Mouse (Mus musculus): ENCODE measurements around the gene Tpte. TPM values are rescaled to one million over a fixed set of nuclear protein-coding genes. Genes with fewer than 3 reads are reported as not detected.

Gene Tpte
- polyA plus RNA-seq, 1 experiment from 2014 or later: not detected

DNA sequence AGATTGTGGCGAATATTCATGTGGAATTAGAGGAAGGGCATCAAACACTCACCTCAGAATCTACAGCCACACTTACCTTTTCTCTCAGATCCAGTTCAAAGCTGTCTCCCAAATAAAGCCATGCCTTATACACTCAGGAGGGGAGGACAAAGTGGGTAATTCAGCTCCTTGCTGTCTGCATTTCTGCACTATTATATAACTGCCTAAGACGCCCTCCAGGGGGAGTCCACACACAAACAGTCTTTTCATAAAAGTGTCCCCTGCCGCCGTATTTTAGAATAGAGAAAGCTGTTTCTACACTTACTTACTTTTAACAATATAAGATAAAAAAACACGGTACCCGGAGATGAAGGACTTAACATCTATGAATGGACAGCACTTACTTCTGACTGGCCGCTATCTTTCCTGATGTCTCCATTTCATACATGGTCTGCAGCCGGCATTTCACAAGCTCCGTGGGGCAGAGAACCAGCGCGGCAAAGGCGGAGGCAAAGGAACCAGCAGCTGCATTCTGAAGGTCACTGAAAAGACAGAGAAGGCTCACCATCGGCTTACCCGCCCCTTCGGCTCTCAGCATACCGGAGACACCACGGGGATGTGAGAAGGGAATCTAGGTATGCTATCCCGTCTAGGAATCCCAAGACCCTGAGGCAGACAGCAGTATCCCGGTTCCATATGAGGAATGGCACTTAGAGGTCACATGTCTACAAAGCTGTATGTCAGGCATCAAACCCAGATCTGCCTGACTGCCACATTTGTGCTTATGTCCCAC, 99.8 kb downstream of the Tpte start:
- 88% methylated on average over 19 of the region's 19 CpGs for WGBS
- Histone ChIP-seq H3K4me3 (no peak overlapping the region), H3K27me3 (no peaks in the 10 kb centered on the region), H3K9me3 (no peaks in the 10 kb centered on the region), H3K36me3 (peaks cover 44% of the 10 kb centered on the region), H3K27ac (no peak overlapping the region), H3K4me2 (no peak overlapping the region), H3K4me1 (replicated peaks) (no peaks in the 10 kb centered on the region), H3K9ac (no peak overlapping the region)
- ATAC-seq (ENCODE audit: low FRiP score): no peak

DNA sequence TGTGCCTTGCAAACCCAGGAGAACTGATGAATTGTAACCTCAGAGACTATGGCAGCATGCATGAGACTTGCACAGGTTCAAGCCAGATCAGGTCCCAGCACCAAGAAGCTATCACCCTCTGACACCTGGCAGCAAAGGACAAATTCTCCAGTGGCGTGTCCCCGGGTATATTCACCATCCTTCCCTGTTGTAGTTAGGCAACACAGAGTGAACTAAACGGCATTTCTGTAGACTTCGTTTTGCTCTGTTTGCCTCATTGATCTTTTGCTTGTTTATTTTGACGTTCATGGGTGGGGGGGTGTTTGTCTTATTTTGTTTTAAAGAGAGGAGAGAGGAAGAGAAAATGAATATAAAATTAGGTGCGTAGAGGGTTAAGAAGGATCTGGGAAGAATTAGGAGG, 101.9 kb downstream of the Tpte start:
- no peaks in the 10 kb centered on the region for H3K27me3 ChIP-seq
- WGBS: 93% methylated on average over 6 of the region's 6 CpGs
- H3K36me3 ChIP-seq: peaks cover 66% of the 10 kb centered on the region
- H3K4me1 ChIP-seq (replicated peaks): no peaks in the 10 kb centered on the region
- H3K9me3 ChIP-seq: no peaks in the 10 kb centered on the region
- H3K9ac ChIP-seq: no peak overlapping the region
- no peak overlapping the region for H3K27ac ChIP-seq
- no peak overlapping the region for H3K4me3 ChIP-seq
- no peak for ATAC-seq (ENCODE audit: low FRiP score)
- no peak overlapping the region for H3K4me2 ChIP-seq

DNA sequence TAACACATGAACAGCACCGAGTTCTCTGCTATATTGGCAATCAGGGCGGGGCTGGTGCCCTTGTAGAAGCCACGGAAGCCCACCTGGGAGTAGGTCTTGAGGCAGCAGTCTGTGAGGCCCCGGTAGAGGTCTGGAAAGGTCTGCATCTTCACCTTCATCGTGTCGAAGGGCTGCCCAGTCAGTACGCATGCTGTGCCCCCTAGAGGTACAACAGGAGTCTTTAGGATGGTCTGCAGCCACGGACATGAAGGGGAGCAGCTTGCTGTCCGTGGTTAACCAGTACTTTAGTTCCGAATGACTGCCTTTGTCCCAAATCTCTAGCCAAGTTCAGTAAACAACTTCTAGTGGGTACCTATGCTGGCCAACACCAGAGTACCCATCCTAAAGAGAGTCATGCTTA, 106.6 kb downstream of the Tpte start:
- Histone ChIP-seq H3K9ac (no peak overlapping the region), H3K4me2 (no peak overlapping the region), H3K27me3 (no peaks in the 10 kb centered on the region), H3K36me3 (peaks cover 45% of the 10 kb centered on the region), H3K4me1 (replicated peaks) (no peaks in the 10 kb centered on the region), H3K9me3 (no peaks in the 10 kb centered on the region), H3K4me3 (no peak overlapping the region), H3K27ac (no peak overlapping the region)
- ATAC-seq (ENCODE audit: low FRiP score): no peak
- WGBS: 80% methylated on average over 10 of the region's 10 CpGs

DNA sequence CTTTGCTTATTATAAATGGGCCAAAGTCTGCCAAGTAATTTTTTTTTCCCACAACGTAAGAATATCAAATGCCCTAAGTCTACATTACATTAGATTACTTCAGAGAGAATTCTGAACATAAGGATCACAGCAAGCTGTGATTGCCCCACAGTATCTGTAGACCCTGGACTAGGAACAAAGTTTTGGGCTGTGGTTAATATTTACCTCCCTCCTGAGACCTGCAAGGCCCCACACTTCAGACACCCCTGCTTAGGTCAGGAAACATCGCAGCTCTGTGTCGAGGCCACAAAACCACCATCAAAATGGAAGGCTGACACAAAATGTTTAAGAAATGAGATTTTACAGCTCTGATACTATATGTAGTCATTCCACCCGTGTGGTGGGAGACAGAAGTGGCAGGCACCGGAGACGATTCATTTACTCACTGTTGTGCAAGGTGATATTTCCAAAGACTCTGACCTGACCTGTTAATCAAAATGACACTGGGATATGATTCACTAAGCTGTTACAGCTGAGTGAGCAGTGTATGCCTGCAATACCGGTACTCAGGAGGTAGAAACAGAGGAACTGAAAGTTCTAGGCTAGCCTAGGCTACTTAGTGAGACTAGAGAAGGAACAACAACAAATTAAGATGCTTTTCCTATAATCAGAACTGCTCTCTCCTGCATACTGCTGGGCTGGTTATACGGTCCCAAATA, 107.7 kb downstream of the Tpte start:
- H3K4me3 ChIP-seq: no peak overlapping the region
- H3K27me3 ChIP-seq: no peaks in the 10 kb centered on the region
- no peak overlapping the region for H3K27ac ChIP-seq
- ATAC-seq (ENCODE audit: low FRiP score): no peak
- H3K4me2 ChIP-seq: no peak overlapping the region
- H3K36me3 ChIP-seq: peaks cover 38% of the 10 kb centered on the region
- WGBS: 92% methylated on average over 8 of the region's 8 CpGs
- no peaks in the 10 kb centered on the region for H3K4me1 ChIP-seq (replicated peaks)
- H3K9me3 ChIP-seq: no peaks in the 10 kb centered on the region
- no peak overlapping the region for H3K9ac ChIP-seq

DNA sequence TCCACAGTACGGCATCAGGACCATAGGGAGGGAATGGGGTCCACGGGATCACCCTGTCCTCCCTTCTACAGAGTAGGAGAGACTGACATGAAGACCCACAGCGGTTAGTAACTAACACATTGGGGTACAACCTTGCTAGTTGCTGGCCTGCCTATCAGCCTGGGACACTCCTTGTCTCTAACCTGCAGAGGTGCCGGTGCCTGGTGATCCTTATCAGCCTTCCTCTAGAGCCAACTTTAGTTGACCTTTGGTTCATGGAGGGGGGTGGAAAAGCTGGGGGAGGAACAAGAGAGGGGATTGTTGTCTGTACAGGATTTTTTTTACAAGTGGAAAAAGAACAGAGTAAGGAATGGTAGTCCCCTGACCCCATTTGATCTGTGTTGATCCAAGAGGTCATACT, 111.2 kb downstream of the Tpte start:
- Histone ChIP-seq H3K9me3 (no peaks in the 10 kb centered on the region), H3K4me3 (no peak overlapping the region), H3K9ac (no peak overlapping the region), H3K27ac (no peak overlapping the region), H3K4me2 (no peak overlapping the region), H3K27me3 (no peaks in the 10 kb centered on the region), H3K36me3 (peaks cover 13% of the 10 kb centered on the region), H3K4me1 (replicated peaks) (peaks cover 12% of the 10 kb centered on the region)
- WGBS: 95% methylated on average over 4 of the region's 4 CpGs
- ATAC-seq (ENCODE audit: low FRiP score): no peak

DNA sequence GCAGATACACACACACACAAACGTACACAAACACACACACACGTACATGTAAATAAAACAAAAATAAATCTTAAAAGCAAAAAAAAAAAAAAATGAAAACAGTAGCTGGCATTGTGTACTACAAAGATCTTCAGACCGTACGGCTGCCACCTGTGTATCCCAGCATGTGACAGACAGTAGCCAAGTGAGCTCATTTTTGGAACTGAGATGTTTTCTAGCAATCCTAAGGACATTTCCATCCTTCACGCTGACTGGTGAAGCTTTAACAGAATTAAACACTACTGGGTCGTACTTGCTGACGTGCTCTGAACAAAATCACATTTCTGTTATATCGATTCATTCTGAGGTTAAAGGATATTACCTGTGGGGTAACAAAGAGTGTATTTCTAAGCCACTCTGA, 112.0 kb downstream of the Tpte start:
- Histone ChIP-seq H3K4me3 (no peak overlapping the region), H3K4me1 (replicated peaks) (peaks cover 12% of the 10 kb centered on the region)
- 95% methylated on average over 8 of the region's 8 CpGs for WGBS

DNA sequence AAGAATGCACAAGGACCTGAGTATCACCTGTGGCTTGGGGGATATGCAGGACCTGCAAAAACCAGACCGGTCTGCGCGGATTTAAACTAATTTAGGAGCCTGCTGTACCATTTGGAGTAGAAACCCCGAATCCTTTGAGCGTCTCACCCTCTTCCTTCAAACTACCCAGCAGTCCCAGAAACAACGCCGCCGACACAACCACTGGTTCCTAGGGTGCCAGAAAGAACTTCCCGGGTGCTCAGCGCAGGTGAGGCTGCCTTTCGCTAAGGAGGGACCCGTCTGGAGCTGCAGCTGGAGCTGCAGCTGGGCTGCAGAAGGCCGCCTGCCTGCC, 114.5 kb downstream of the Tpte start:
- WGBS: under 1% methylated on average over 13 of the region's 13 CpGs
- H3K9me3 ChIP-seq: no peaks in the 10 kb centered on the region
- H3K27me3 ChIP-seq: peaks cover 3% of the 10 kb centered on the region; the same call in 1 of the 2 replicates
- H3K27ac ChIP-seq: peak overlapping the region; percentile 88
- H3K9ac ChIP-seq: peak overlapping the region; percentile 85
- no peak; the same call in 1 of the 2 replicates for ATAC-seq (ENCODE audit: low FRiP score)
- peaks cover 12% of the 10 kb centered on the region for H3K4me1 ChIP-seq (replicated peaks)
- H3K4me2 ChIP-seq: peak overlapping the region; percentile 80
- 0 out of 2 replicates have a peak, but pooled peaks cover 3% of the 10 kb centered on the region for H3K36me3 ChIP-seq
- H3K4me3 ChIP-seq: peak overlapping the region; percentile 70

More for the DNA sequence above, 112.0 kb downstream of the Tpte start:
- no peak overlapping the region for H3K27ac ChIP-seq
- H3K9me3 ChIP-seq: no peaks in the 10 kb centered on the region
- H3K36me3 ChIP-seq: peaks cover 6% of the 10 kb centered on the region; the same call in 1 of the 2 replicates
- H3K4me2 ChIP-seq: no peak overlapping the region
- H3K9ac ChIP-seq: no peak overlapping the region
- no peak for ATAC-seq (ENCODE audit: low FRiP score)
- no peaks in the 10 kb centered on the region for H3K27me3 ChIP-seq

DNA sequence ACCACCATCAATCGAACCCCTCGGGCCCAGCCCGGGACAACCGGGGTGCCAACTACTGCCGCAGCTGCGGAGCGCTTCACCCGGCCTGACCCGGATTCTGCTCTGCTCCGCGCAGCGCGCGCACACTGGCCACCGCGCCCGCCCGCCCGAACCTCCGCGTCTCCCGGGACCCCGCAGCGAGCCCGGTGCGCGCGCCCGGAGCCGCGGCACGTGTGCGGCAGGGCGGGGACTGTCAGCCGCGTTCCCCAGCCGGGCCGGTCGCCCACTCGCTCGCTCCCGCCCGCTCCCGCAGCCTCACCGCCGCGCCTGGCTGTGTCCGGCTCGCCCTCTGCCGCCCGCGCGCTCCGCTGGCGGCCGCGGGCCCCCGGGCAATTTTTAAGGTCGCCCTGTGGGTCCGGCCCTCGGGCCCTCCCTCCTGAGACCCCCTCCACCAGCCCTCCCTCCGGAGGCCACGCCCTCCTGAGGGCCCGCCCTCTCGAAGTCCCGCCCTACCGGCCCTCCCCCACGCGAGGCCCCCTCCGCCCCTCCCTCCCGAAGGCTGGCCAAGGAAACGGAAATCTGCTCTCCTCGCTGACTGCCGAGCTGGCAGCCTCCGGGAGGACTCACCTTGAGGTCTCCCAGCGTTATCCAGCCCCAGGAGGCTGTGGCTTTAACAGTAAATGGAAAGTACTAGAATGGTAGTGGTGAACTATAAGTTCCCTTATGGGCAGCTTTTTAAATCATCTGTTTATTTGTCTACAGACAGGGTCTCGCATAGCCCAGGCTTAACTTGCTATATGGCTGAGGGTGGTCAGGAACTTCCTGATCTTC, 115.1 kb downstream of the Tpte start, which contains the start of gene Slc25a15:
Gene Slc25a15 (minus strand): TSS at position 456 of the 810 bp plus-strand sequence.
- Histone ChIP-seq H3K27me3 (peaks cover 3% of the 10 kb centered on the region; the same call in 1 of the 2 replicates), H3K4me1 (replicated peaks) (peaks cover 12% of the 10 kb centered on the region), H3K4me3 (peak within 1 kb of the TSS; percentile 70), H3K9ac (peak within 1 kb of the TSS; percentile 85), H3K4me2 (peak within 1 kb of the TSS; percentile 80), H3K27ac (peak within 1 kb of the TSS; percentile 88), H3K9me3 (no peaks in the 10 kb centered on the region), H3K36me3 (no peaks in the 10 kb centered on the region)
- under 1% methylated on average over 54 of the region's 77 CpGs for WGBS
- peak; percentile 94 for ATAC-seq (ENCODE audit: low FRiP score)

DNA sequence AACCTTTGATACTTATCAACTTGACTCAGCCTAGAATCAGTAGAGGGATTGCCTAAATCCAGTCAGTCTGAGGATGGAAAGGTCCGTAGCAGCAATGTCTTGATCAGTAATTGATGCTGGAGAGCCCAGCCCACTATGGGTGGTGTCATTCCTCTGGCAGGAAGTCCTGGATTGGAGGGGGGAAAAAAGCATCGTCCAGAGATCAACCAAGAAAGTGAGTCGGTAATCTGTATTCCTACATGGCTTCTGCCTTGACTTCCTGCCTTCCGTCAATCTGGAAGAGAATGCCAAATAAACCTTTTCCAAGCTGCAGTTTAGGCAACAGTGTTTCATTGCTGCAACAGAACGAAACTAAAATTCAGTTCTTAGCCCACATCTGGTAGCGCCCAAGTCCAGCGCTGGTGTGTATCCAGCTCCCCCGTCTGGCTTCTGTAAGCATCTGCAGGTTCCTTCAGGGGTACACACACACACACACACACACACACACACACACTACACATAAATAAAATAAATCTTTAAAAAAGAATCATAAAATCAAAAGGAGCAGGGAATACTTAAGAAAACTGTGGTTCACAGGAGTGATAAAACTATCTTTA, 116.1 kb downstream of the Tpte start:
- H3K9ac ChIP-seq: peak overlapping the region; percentile 85; the same call in 1 of the 2 replicates
- peak overlapping the region; percentile 88; the same call in 1 of the 2 replicates for H3K27ac ChIP-seq
- no peaks in the 10 kb centered on the region for H3K36me3 ChIP-seq
- peak overlapping the region; percentile 70 for H3K4me3 ChIP-seq
- peaks cover 5% of the 10 kb centered on the region; the same call in 1 of the 2 replicates for H3K27me3 ChIP-seq
- H3K9me3 ChIP-seq: no peaks in the 10 kb centered on the region
- peaks cover 12% of the 10 kb centered on the region for H3K4me1 ChIP-seq (replicated peaks)
- ATAC-seq (ENCODE audit: low FRiP score): no peak
- WGBS: 95% methylated on average over 8 of the region's 8 CpGs
- H3K4me2 ChIP-seq: peak overlapping the region; percentile 80

DNA sequence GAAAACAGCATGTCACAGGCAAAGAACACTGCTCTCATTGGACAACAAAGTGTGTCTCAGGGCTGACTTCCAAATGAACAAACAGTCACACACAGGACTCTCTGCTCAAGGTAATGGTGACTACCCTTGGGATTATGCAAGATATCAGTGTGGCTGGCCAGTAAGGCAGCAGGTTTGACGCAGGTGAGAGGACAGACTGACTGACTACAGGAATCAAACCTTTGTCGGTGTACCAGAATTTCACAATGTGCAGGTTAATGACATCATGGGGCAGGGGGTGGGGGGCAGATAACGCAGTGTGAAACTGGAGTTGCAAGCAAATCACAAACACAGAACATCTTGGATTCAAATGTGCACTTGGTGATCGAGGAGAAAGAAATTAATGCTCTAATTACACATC, 117.4 kb downstream of the Tpte start:
- no peaks in the 10 kb centered on the region for H3K9me3 ChIP-seq
- peaks cover 9% of the 10 kb centered on the region; the same call in 1 of the 2 replicates for H3K27me3 ChIP-seq
- H3K9ac ChIP-seq: no peak overlapping the region
- no peak for ATAC-seq (ENCODE audit: low FRiP score)
- H3K27ac ChIP-seq: no peak overlapping the region
- H3K36me3 ChIP-seq: no peaks in the 10 kb centered on the region
- 86% methylated on average over 4 of the region's 4 CpGs for WGBS
- peaks cover 12% of the 10 kb centered on the region for H3K4me1 ChIP-seq (replicated peaks)
- no peak overlapping the region for H3K4me2 ChIP-seq
- no peak overlapping the region for H3K4me3 ChIP-seq

DNA sequence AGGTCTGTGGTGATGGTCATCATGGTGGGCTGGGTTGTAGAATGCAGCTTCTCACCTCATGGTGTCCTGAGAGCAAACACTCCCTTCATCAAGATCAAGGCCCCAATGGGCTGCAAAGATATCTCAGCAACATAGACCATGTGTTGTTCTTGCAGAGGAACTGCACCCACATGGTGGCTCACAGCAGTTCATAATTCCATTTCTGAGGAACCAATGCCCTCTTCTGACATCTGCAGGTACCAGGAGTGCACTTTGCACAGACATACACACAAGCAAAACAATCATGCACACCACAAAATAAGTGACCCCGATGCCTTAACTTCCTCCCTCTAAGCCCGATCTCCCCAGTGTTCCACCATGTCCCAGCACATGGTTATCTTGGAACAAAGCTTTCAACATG, 120.0 kb downstream of the Tpte start:
- H3K27me3 ChIP-seq: peaks cover 14% of the 10 kb centered on the region; the same call in 1 of the 2 replicates
- no peak for ATAC-seq (ENCODE audit: low FRiP score)
- H3K4me2 ChIP-seq: no peak overlapping the region
- no peak overlapping the region for H3K9ac ChIP-seq
- H3K4me3 ChIP-seq: no peak overlapping the region
- peaks cover 5% of the 10 kb centered on the region; the same call in 1 of the 2 replicates for H3K4me1 ChIP-seq (replicated peaks)
- H3K36me3 ChIP-seq: no peaks in the 10 kb centered on the region
- no peak overlapping the region for H3K27ac ChIP-seq
- H3K9me3 ChIP-seq: no peaks in the 10 kb centered on the region
- WGBS: 95% methylated on average over 2 of the region's 2 CpGs

DNA sequence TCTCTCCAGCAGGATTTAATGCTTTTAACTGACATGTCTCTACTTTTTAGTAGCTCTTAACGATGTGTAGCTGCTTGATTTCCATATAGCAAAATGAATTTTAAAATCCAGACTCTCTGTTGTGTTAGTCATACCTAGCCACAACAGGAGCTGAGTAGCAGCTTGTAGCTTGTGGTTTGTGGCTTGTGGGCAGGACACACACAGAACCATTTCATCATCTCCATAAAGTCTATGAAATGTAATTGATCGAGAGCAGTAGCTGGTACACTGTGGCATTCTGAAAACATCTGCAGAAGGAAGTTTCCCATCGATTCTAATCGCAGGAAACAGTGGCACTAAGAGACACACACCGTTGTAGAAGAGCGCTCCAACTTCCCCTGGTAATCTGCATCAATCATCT, 122.5 kb downstream of the Tpte start:
- Histone ChIP-seq H3K4me3 (no peak overlapping the region), H3K4me2 (no peak overlapping the region), H3K9ac (no peak overlapping the region), H3K4me1 (replicated peaks) (peaks cover 3% of the 10 kb centered on the region), H3K9me3 (no peaks in the 10 kb centered on the region), H3K27me3 (peaks cover 14% of the 10 kb centered on the region; the same call in 1 of the 2 replicates), H3K36me3 (no peaks in the 10 kb centered on the region), H3K27ac (no peak overlapping the region)
- no peak for ATAC-seq (ENCODE audit: low FRiP score)
- 79% methylated on average over 6 of the region's 6 CpGs for WGBS

Measured in hindbrain, embryonic 13.5 days (tissue).